Mouse (Mus musculus): Measurements from ENCODE around the gene Rpusd2. TPM values are rescaled to one million over a fixed set of nuclear protein-coding genes. Genes with fewer than 3 reads are reported as not detected.

Gene Rpusd2
- polyA plus RNA-seq, 1 experiment = 3.2 TPM

GRCm38 (mm10) chr2:119019131-119019530, 15.5 kb upstream of the Rpusd2 start:
- Histone ChIP-seq H3K27me3 (ENCODE audit: control insufficient read depth, insufficient read depth, low read length) (no peaks in the 10 kb centered on the region), H3K4me3 (ENCODE audit: extremely low read depth, insufficient read depth, insufficient read length) (no peak overlapping the region), H3K27ac (ENCODE audit: insufficient read depth, low read length) (no peak overlapping the region), H3K4me1 (ENCODE audit: control insufficient read depth, insufficient read depth, insufficient read length) (peaks cover 7% of the 10 kb centered on the region; the same call in 1 of the 2 replicates), H3K36me3 (ENCODE audit: control insufficient read depth, insufficient read depth, low read length) (peaks cover 12% of the 10 kb centered on the region)
- WGBS = 76% methylated on average over 5 of the region's 5 CpGs
- DNase-seq (ENCODE audit: low read depth in 1 of 2, low spot score in 2 of 2) = no peak
- TF ChIP-seq POLR2A (IDR thresholded peaks at IDR 0.05; ENCODE audit: low read depth, low read length) = no peak
- no peak for TF ChIP-seq CTCF (IDR thresholded peaks at IDR 0.05; ENCODE audit: extremely low read depth, insufficient read depth, insufficient read length, insufficient replicate concordance)

GRCm38 (mm10) chr2:119019538-119019937, 15.1 kb upstream of the Rpusd2 start:
- H3K36me3 ChIP-seq (ENCODE audit: control insufficient read depth, insufficient read depth, low read length) = peaks cover 12% of the 10 kb centered on the region
- WGBS = 86% methylated on average over 4 of the region's 4 CpGs
- H3K27ac ChIP-seq (ENCODE audit: insufficient read depth, low read length) = no peak overlapping the region
- H3K4me3 ChIP-seq (ENCODE audit: extremely low read depth, insufficient read depth, insufficient read length) = no peak overlapping the region
- peaks cover 7% of the 10 kb centered on the region; the same call in 1 of the 2 replicates for H3K4me1 ChIP-seq (ENCODE audit: control insufficient read depth, insufficient read depth, insufficient read length)
- no peaks in the 10 kb centered on the region for H3K27me3 ChIP-seq (ENCODE audit: control insufficient read depth, insufficient read depth, low read length)
- DNase-seq (ENCODE audit: low read depth in 1 of 2, low spot score in 2 of 2) = no peak
- TF ChIP-seq POLR2A (IDR thresholded peaks at IDR 0.05; ENCODE audit: low read depth, low read length) (no peak), CTCF (IDR thresholded peaks at IDR 0.05; ENCODE audit: extremely low read depth, insufficient read depth, insufficient read length, insufficient replicate concordance) (no peak)

DNA sequence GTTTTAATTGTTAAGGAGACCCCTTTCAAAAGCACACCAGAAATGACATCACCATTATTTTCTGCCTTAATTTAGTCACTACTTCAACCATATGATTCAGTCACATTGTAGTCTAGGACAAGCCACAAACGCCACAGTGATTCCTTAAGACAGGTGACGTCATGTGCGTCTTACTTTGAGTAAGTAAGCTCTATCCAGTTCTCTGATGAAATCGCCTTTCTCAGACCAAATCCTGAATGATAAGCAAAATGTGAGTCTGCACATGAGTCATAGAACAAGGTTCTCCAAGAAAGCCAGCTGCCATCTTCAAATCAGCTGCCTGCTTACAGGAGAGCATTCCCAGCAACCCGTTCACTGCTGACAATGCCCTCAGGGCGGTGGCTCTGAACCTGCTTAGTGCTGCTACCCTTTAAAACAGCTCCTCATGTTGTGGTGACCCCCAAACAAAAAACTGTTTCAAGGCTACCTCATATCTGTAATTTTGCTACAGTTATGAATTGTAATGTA, 11.4 kb upstream of the Rpusd2 start:
- TF ChIP-seq CTCF (IDR thresholded peaks at IDR 0.05; ENCODE audit: extremely low read depth, insufficient read depth, insufficient read length, insufficient replicate concordance) (no peak), POLR2A (IDR thresholded peaks at IDR 0.05; ENCODE audit: low read depth, low read length) (no peak)
- no peak for DNase-seq (ENCODE audit: low read depth in 1 of 2, low spot score in 2 of 2)
- Histone ChIP-seq H3K27ac (ENCODE audit: insufficient read depth, low read length) (no peak overlapping the region), H3K4me1 (ENCODE audit: control insufficient read depth, insufficient read depth, insufficient read length) (no peaks in the 10 kb centered on the region), H3K4me3 (ENCODE audit: extremely low read depth, insufficient read depth, insufficient read length) (no peak overlapping the region), H3K27me3 (ENCODE audit: control insufficient read depth, insufficient read depth, low read length) (no peaks in the 10 kb centered on the region), H3K36me3 (ENCODE audit: control insufficient read depth, insufficient read depth, low read length) (peaks cover 15% of the 10 kb centered on the region)
- 98% methylated on average over 6 of the region's 6 CpGs for WGBS

DNA sequence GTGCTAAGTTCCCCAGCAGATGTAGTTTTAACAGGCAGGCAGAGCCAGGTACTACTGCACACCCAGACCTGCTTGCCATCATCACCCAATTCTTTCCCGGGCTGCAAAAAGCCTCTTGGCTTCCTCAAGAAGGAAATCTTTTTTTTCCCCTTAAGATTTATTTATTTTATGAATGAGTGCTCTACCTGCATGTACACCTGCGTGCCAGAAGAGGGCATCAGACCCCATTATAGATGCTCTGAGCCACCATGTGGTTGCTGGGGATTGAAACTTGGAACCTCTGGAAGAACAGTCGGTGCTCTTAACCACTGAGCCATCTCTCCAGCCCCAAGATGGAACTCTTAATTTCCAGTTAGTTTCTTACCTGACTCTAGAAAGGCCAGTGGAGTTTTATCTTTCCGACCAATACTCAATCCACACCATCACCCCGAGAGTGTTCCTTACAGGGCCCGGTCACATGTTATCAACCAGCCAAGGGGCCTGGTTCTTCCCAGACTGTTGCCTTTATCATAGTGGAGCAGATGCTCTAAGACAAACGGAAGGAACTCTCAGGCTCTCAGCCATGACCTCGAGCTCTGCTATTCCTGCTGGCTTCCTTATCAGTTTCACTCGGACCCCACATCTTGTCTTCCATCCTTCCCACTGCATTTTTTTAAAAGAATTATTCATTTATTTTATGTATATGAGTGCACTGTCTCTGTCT, 9.9 kb upstream of the Rpusd2 start:
- no peak for DNase-seq (ENCODE audit: low read depth in 1 of 2, low spot score in 2 of 2)
- TF ChIP-seq POLR2A (IDR thresholded peaks at IDR 0.05; ENCODE audit: low read depth, low read length) = no peak
- TF ChIP-seq CTCF (IDR thresholded peaks at IDR 0.05; ENCODE audit: extremely low read depth, insufficient read depth, insufficient read length, insufficient replicate concordance) = no peak
- no peak overlapping the region for H3K27ac ChIP-seq (ENCODE audit: insufficient read depth, low read length)
- WGBS = 70% methylated on average over 9 of the region's 9 CpGs
- H3K4me1 ChIP-seq (ENCODE audit: control insufficient read depth, insufficient read depth, insufficient read length) = peaks cover 3% of the 10 kb centered on the region; the same call in 1 of the 2 replicates
- H3K36me3 ChIP-seq (ENCODE audit: control insufficient read depth, insufficient read depth, low read length) = peaks cover 10% of the 10 kb centered on the region
- no peak overlapping the region for H3K4me3 ChIP-seq (ENCODE audit: extremely low read depth, insufficient read depth, insufficient read length)
- H3K27me3 ChIP-seq (ENCODE audit: control insufficient read depth, insufficient read depth, low read length) = no peaks in the 10 kb centered on the region

- peaks cover 10% of the 10 kb centered on the region for H3K36me3 ChIP-seq (ENCODE audit: control insufficient read depth, insufficient read depth, low read length)
- no peak overlapping the region for H3K4me3 ChIP-seq (ENCODE audit: extremely low read depth, insufficient read depth, insufficient read length)
- no peak for DNase-seq (ENCODE audit: low read depth in 1 of 2, low spot score in 2 of 2)
- TF ChIP-seq POLR2A (IDR thresholded peaks at IDR 0.05; ENCODE audit: low read depth, low read length) (no peak), CTCF (IDR thresholded peaks at IDR 0.05; ENCODE audit: extremely low read depth, insufficient read depth, insufficient read length, insufficient replicate concordance) (no peak)
- no peaks in the 10 kb centered on the region for H3K27me3 ChIP-seq (ENCODE audit: control insufficient read depth, insufficient read depth, low read length)
- H3K27ac ChIP-seq (ENCODE audit: insufficient read depth, low read length) = no peak overlapping the region
- 77% methylated on average over 4 of the region's 4 CpGs for WGBS
- H3K4me1 ChIP-seq (ENCODE audit: control insufficient read depth, insufficient read depth, insufficient read length) = peaks cover 3% of the 10 kb centered on the region; the same call in 1 of the 2 replicates
These were observed 9.4 kb upstream of the Rpusd2 start for GRCm38 (mm10) chr2:119025239-119025616.

DNA sequence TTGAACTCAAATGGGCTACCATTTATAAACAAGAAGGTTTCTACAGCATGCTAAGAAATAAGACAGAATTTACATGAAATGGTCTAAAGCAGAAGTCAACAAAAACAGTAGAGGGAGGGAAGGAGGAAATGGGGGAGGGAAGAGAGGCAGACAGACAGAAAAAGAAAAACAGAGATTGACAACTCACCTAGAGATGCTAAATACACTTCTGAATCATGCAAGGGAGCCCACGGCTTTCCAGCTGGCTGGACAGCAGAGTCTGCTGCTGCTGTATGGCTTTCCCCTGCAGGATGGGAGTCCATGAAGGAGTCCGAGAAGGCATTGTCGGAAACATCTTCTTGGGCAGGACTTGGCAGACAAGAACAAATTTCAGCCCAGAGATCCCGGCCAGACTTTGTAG, 7.6 kb upstream of the Rpusd2 start:
- DNase-seq (ENCODE audit: low read depth in 1 of 2, low spot score in 2 of 2) = no peak
- TF ChIP-seq CTCF (IDR thresholded peaks at IDR 0.05; ENCODE audit: extremely low read depth, insufficient read depth, insufficient read length, insufficient replicate concordance) = no peak
- no peak for TF ChIP-seq POLR2A (IDR thresholded peaks at IDR 0.05; ENCODE audit: low read depth, low read length)
- Histone ChIP-seq H3K4me3 (ENCODE audit: extremely low read depth, insufficient read depth, insufficient read length) (no peak overlapping the region), H3K36me3 (ENCODE audit: control insufficient read depth, insufficient read depth, low read length) (peaks cover 8% of the 10 kb centered on the region), H3K27me3 (ENCODE audit: control insufficient read depth, insufficient read depth, low read length) (no peaks in the 10 kb centered on the region), H3K4me1 (ENCODE audit: control insufficient read depth, insufficient read depth, insufficient read length) (peaks cover 3% of the 10 kb centered on the region; the same call in 1 of the 2 replicates), H3K27ac (ENCODE audit: insufficient read depth, low read length) (no peak overlapping the region)
- 95% methylated on average over 4 of the region's 4 CpGs for WGBS
